Mouse (Mus musculus): ENCODE measurements around the gene Cts6.
"Not testable (repeated sequence)": the region's sequence is repeated elsewhere in the genome, so short reads cannot be mapped to it uniquely, and the experiment has no call there.

The Cts6 gene

DNA sequence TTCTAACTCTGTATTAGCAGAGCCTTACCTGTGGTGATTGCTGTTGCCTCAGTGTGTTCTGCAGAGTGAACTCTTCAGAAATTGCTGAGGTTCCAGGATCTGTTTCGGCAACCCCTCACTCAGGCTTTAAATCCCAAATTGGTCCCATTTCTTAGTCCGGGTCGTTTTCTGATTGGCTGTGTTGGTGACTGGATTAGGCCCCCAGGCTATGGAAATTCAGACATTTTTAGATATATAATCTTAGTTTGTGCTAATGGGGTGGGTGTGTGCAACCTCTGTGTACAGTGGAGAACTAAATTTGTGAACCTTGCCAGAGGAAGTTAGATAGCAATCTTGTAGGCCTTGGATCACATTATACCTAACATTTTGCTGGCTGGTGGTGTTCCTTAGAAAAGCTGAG, at the start of gene Cts6:
Cts6 (minus strand) TSS at position 101 of the 400 bp plus-strand sequence.
- ATAC-seq (ENCODE audit: insufficient number of reproducible peaks, low FRiP score, low TSS enrichment) = no peak

DNA sequence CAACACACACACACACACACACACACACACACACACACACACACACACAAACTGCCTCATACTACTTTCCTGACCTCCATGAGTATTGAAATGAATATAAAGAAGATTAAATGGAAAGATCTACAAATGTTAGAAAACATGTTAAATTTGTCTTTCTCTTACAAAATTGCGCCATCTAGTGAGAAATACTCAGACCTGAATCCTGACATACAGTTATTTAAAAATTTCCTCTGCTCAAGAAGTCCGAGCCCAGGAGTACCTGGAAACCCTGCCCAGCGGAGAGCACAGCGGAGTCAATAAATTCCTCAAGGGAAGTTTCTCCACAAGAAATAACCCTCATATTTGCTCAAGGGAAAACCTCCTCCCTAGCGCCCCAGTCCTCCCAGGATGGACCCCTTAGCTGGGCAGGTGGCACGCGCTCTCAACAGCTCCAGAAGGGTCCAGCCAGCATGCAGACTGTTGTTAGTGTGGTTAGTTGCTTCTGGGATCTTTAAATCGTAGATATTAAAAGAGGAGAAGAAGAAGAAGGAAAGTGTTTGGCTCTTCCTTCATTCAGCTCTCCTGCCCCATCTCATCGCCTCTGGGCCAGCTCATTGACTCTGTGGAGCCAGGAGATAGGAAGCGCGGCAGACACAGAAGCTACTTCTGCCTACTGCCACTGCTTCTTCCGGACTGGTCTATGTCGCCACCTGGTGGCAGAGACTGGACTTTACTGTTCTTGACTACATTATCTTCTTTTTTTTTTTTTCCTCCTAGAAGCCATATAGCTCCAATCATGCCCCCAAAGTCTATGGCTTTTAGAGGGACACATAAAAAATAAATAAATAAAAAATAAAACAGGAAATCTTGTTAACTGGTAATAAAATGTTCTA, 38.1 kb upstream of the Cts6 start:
- no peak for ATAC-seq (ENCODE audit: insufficient number of reproducible peaks, low FRiP score, low TSS enrichment)

DNA sequence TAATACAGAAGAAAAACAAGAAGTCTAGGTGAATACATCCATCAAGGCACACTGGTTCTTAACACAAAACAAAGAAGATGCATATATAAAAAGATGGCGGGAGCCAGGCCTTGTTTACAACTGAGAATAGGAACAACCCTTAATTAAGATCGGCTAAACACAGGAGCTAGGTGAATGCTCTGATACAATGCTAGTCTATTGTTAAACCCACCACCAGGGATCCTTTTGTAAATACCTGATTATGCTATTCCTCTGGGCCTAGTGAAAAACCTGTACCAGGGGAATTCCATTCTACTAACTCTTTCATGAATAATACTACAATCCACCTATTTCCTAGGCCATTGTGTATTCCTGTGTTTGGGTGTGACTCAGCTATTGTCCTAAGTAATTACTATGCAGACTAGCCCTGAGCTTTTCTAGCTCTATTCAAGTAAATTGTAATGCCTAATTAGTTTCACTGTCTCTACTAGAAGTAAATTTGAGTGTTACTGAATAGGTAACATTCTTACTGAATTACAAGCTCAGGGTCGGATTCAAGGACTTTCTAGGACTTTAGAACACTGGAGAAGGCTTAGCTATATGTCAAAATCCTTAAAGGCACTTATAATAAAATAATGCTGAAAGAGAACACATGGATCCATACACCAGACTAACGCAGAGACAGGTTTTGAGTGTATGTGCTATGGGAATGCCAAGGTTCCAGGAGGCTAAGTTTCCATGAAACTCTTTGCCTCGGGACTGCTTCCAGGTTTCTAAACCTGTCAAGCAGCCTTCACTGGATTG, 17.9 kb downstream of the Cts6 start:
- not testable (repeated sequence) for ATAC-seq (ENCODE audit: insufficient number of reproducible peaks, low FRiP score, low TSS enrichment)

DNA sequence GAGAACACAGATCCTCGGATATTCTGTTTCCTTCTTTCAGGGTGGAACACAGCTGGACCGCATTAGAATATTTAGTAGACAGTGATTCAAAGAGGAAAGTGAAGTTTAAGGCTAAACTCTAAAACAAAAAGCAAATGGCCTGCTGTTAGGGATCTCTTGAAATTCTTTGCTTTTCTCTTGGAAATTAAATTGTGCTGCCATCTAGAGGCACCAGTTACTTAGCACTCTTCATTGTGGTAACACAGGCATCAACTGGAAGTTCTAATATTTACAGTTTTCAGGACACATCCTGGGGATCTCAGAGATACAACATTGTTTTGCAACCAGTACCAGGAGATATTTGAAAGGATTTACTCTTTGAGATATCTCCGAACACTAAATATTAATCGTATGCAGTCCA, 38.6 kb downstream of the Cts6 start:
- ATAC-seq (ENCODE audit: insufficient number of reproducible peaks, low FRiP score, low TSS enrichment) = no peak

DNA sequence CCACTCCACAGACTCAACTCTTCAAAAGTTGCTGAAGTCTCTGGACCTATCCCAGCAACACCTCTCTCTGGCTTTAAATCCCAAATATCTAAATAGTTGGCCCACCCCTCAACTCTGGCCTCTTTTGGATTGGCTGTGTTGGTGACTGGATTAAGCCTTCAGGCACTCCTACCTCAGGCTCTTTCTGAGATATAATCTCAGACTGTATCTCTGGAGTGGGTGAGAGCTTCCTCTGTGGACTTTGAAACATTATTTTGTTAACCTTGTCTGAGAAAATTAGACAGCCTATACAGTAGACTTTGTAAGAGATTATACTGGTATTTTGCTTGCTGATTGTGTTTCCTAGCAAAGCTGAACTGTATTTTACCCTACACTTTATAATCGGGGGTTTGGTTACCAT, 39.1 kb downstream of the Cts6 start, which contains the start of gene Ctsr:
Ctsr (minus strand) TSS at position 101 of the 400 bp plus-strand sequence.
- ATAC-seq (ENCODE audit: insufficient number of reproducible peaks, low FRiP score, low TSS enrichment) = no peak

Data from cerebellum, adult (tissue).